In the genomic region with DNA sequence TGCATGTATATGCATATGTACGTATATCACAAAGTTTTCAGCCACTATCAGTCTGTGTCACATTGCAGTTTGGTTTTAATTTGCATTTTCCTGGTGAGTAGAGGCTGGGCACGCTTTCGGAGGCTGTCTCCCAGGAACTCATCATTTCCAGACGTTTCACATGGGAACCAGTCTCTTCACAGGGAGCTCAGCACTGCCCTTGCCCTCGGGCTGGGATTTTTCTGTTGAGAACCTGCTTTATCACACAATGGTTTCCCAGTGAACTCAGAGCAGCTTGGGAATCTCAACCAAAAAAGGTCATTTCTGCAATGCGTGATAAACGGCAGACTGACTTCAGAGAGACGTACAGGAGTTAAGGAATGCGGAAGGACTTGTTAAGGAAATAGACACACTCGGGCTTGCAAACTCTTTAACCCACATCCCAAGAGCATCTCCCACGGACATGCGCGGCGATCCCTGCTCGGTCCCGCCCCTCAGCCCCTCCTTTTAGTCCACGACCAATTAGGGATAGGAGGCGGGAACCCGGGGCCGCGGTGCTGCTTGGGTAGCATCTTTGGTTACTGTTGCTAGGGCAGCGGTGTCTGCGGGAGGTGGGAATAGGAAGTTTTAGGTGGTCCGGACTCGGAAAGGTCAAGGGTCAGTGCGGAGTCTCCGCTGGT, we compare ENCODE assay signal across 8 mouse cellular contexts. TPM values are rescaled to one million over a fixed set of nuclear protein-coding genes. Genes with fewer than 3 reads are reported as not detected.
A peak's percentile ranks its signal among the peaks of the same experiment; 100 is the strongest.
DNase-seq lines count a peak whose midpoint lies in the region; ATAC-seq and TF ChIP-seq lines count a peak whose summit lies in the region.

A gene (plus strand): TSS at position 560 of the 659 bp plus-strand sequence.

- peak within 1 kb of the TSS; percentile 61 for H3K9ac ChIP-seq in hindbrain, embryonic 16.5 days (ENCODE audit: low read depth, low read length)

- 1% methylated on average over 27 of the region's 27 CpGs for WGBS in hindbrain, embryonic 16.5 days

- no peak for TF ChIP-seq CTCF in cortical plate, adult 2 months (IDR thresholded peaks at IDR 0.05; ENCODE audit: extremely low read depth, insufficient read depth, low read length)

- peak within 1 kb of the TSS; percentile 83 for H3K4me2 ChIP-seq in hindbrain, embryonic 16.5 days (ENCODE audit: low read length)

- H3K27ac ChIP-seq in cortical plate, adult 2 months (ENCODE audit: insufficient read depth, low read length) = no peak within 1 kb of the TSS
- peak within 1 kb of the TSS; percentile 40 for H3K27ac ChIP-seq in hindbrain, embryonic 16.5 days (ENCODE audit: low read depth, low read length)

- no peaks in the 10 kb centered on the region for H3K9me3 ChIP-seq in hindbrain, embryonic 16.5 days (ENCODE audit: control insufficient read depth, low read length)

- peak; percentile 98 for ATAC-seq in hindbrain, embryonic 16.5 days

- peak; percentile 63; the same call in 1 of the 2 replicates for TF ChIP-seq POLR2A in cortical plate, adult 2 months (IDR thresholded peaks at IDR 0.05; ENCODE audit: extremely low read depth, insufficient read depth, low read length)

- peak within 1 kb of the TSS; percentile 60 for H3K4me3 ChIP-seq in cortical plate, adult 2 months (ENCODE audit: insufficient read depth, low read length)
- H3K4me3 ChIP-seq in hindbrain, embryonic 16.5 days (ENCODE audit: low read length) = peak within 1 kb of the TSS; percentile 57

- no peaks in the 10 kb centered on the region for H3K27me3 ChIP-seq in hindbrain, embryonic 16.5 days (replicated peaks; ENCODE audit: control insufficient read depth, insufficient read depth, low read length)

- H3K4me1 ChIP-seq in cortical plate, adult 2 months (ENCODE audit: control insufficient read depth, insufficient read depth, low read length) = no peaks in the 10 kb centered on the region
- peaks cover 3% of the 10 kb centered on the region; the same call in 1 of the 2 replicates for H3K4me1 ChIP-seq in hindbrain, embryonic 16.5 days (ENCODE audit: control insufficient read depth, insufficient read depth, low read depth, low read length)

- H3K36me3 ChIP-seq in hindbrain, embryonic 16.5 days (ENCODE audit: control insufficient read depth, insufficient read depth, low read length) = no peaks in the 10 kb centered on the region

- peak; percentile 57 to 63 for DNase-seq in adrenal gland, adult 18-20 months (ENCODE audit: low spot score in 2 of 2)
- DNase-seq in gastrocnemius, postnatal 10 days = peak; percentile 76
- peak; percentile 86 to 87 for DNase-seq in layer of hippocampus, postnatal 36 days
- DNase-seq in lung, postnatal 10 days = peak; percentile 90
- DNase-seq in right cerebral cortex, adult 18-20 months = peak; percentile 92
- peak; percentile 78 to 87 for DNase-seq in urinary bladder, postnatal 4 days (ENCODE audit: low spot score in 2 of 2)

RNA-seq across cellular contexts. Expression of the gene that starts here (rescaled TPM):
- total RNA-seq in adrenal gland, adult 18-20 months (2021) = under 1 TPM; 0.38 to 0.46 TPM
- 1.5 and 1.9 TPM in 2 replicates for polyA plus RNA-seq in cortical plate, adult 2 months (2012; rRNA removed)
- total RNA-seq in gastrocnemius, postnatal 10 days (2021) = not detected
- polyA plus RNA-seq in hindbrain, embryonic 16.5 days (2015; fragmentation: Nextera tagmentation; extraction: Ambion mirVana) = 2.0 and 2.9 TPM in 2 replicates
- total RNA-seq in layer of hippocampus, postnatal 36 days (2021) = 1 to 10 TPM; 4.7 to 5.0 TPM

Comparison
In these comparisons a context has a peak if more than half of its experiments do, and no peak if none do; other contexts are left out.
1. Peak in DNase-seq in adrenal gland, adult 18-20 months; RNA of the gene not detected or under 1 TPM.
2. Peak in DNase-seq in gastrocnemius, postnatal 10 days; RNA of the gene not detected or under 1 TPM.